Mouse (Mus musculus): ENCODE measurements around the gene Bcl2.

GRCm38 (mm10) chr1:106564436-106564835, 149.6 kb downstream of the Bcl2 start:
- TF ChIP-seq HCFC1 (IDR thresholded peaks at IDR 0.05; ENCODE audit: borderline replicate concordance, insufficient read depth, low read length) (no peak), CHD2 (IDR thresholded peaks at IDR 0.05; ENCODE audit: low read depth, low read length) (no peak)
